Mouse (Mus musculus): ENCODE measurements around the gene Smurf1.
A peak's percentile ranks its signal among the peaks of the same experiment; 100 is the strongest.

Gene Smurf1

GRCm38 (mm10) chr5:144872326-144872725 is 93.3 kb downstream of the Smurf1 start:
- DNase-seq (ENCODE audit: low read depth, low spot score): no peak

GRCm38 (mm10) chr5:144871775-144872174 is 93.9 kb downstream of the Smurf1 start:
- peak; percentile 78 for DNase-seq (ENCODE audit: low read depth, low spot score)

- no peak for DNase-seq (ENCODE audit: low read depth, low spot score)
Observed at GRCm38 (mm10) chr5:144870782-144871181, 94.9 kb downstream of the Smurf1 start.

- no peak for DNase-seq (ENCODE audit: low read depth, low spot score)
Observed at GRCm38 (mm10) chr5:144869466-144869865, 96.2 kb downstream of the Smurf1 start.

GRCm38 (mm10) chr5:144866923-144867322 is 98.7 kb downstream of the Smurf1 start:
- peak; percentile 42 for DNase-seq (ENCODE audit: low read depth, low spot score)

GRCm38 (mm10) chr5:144860913-144861312 is 104.7 kb downstream of the Smurf1 start:
- DNase-seq (ENCODE audit: low read depth, low spot score): no peak

- DNase-seq (ENCODE audit: low read depth, low spot score): no peak
Observed at GRCm38 (mm10) chr5:144859284-144859683, 106.4 kb downstream of the Smurf1 start.

GRCm38 (mm10) chr5:144858527-144858926 is 107.1 kb downstream of the Smurf1 start:
- DNase-seq (ENCODE audit: low read depth, low spot score): no peak

- peak; percentile 83 for DNase-seq (ENCODE audit: low read depth, low spot score)
Observed at GRCm38 (mm10) chr5:144855936-144856335, 109.7 kb downstream of the Smurf1 start.

GRCm38 (mm10) chr5:144853931-144854330 is 111.7 kb downstream of the Smurf1 start:
- DNase-seq (ENCODE audit: low read depth, low spot score): peak; percentile 58

- peak; percentile 58 for DNase-seq (ENCODE audit: low read depth, low spot score)
Observed at GRCm38 (mm10) chr5:144851820-144852219, 113.8 kb downstream of the Smurf1 start.

- no peak for DNase-seq (ENCODE audit: low read depth, low spot score)
Observed at GRCm38 (mm10) chr5:144849932-144850331, 115.7 kb downstream of the Smurf1 start.

GRCm38 (mm10) chr5:144848735-144849134 is 116.9 kb downstream of the Smurf1 start:
- no peak for DNase-seq (ENCODE audit: low read depth, low spot score)

- DNase-seq (ENCODE audit: low read depth, low spot score): no peak
Observed at GRCm38 (mm10) chr5:144845352-144845751, 120.3 kb downstream of the Smurf1 start.

- peak; percentile 74 for DNase-seq (ENCODE audit: low read depth, low spot score)
Observed at GRCm38 (mm10) chr5:144836100-144836499, 129.5 kb downstream of the Smurf1 start.

- peak; percentile 36 for DNase-seq (ENCODE audit: low read depth, low spot score)
Observed at GRCm38 (mm10) chr5:144831840-144832469, 133.7 kb downstream of the Smurf1 start.

GRCm38 (mm10) chr5:144829631-144830030 is 136.0 kb downstream of the Smurf1 start:
- no peak for DNase-seq (ENCODE audit: low read depth, low spot score)

GRCm38 (mm10) chr5:144828365-144829102 is 137.1 kb downstream of the Smurf1 start:
- no peak for DNase-seq (ENCODE audit: low read depth, low spot score)

All from ZHBTc4 (cell line).